Mouse (Mus musculus): ENCODE results near the gene Gm11077. TPM values are rescaled to one million over a fixed set of nuclear protein-coding genes. Genes with fewer than 3 reads are reported as not detected.

Gm11077 gene
- not detected in 2 replicates for polyA plus RNA-seq (2014; fragmentation: Nextera tagmentation; extraction: Ambion mirVana)

DNA sequence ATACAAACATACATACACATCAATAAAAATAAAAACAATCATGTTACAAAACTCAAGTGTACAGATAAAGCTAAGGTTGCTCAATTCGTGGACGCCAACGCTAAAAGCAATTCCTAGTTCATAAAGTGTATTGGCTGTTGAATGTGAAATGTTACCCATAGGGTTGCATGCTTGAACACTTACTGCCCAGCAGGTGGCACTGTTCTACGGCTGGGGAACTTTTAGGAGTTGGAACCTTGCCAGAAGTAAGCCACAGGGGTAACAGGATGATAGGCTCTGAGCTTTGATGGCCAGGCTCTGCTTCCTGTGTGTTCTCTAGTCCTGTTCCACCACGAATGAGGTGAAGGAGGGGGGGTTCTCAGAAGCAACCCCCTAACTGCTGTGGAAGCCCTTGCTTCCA is at the start of gene Gm11077:
Gene Gm11077 (plus strand): TSS at position 13 of the 400 bp plus-strand sequence.
- Histone ChIP-seq H3K27ac (ENCODE audit: low read depth, low read length) (no peak within 1 kb of the TSS), H3K9ac (ENCODE audit: low read depth, low read length) (no peak within 1 kb of the TSS), H3K4me3 (ENCODE audit: low read depth, low read length) (no peak within 1 kb of the TSS), H3K27me3 (ENCODE audit: control insufficient read depth, insufficient read depth, low read length) (no peaks in the 10 kb centered on the region), H3K36me3 (ENCODE audit: control insufficient read depth, insufficient read depth, low read length) (no peaks in the 10 kb centered on the region), H3K4me2 (no peak within 1 kb of the TSS), H3K9me3 (replicated peaks; ENCODE audit: control insufficient read depth, low read length) (peaks cover 5% of the 10 kb centered on the region; the same call in 1 of the 2 replicates), H3K4me1 (ENCODE audit: control insufficient read depth, insufficient read depth, low read length) (no peaks in the 10 kb centered on the region)
- 87% methylated on average over 5 of the region's 5 CpGs for WGBS (ENCODE audit: insufficient replicate concordance)
- ATAC-seq (replicated peaks; ENCODE audit: insufficient number of reproducible peaks, low FRiP score, low TSS enrichment): no peak

DNA sequence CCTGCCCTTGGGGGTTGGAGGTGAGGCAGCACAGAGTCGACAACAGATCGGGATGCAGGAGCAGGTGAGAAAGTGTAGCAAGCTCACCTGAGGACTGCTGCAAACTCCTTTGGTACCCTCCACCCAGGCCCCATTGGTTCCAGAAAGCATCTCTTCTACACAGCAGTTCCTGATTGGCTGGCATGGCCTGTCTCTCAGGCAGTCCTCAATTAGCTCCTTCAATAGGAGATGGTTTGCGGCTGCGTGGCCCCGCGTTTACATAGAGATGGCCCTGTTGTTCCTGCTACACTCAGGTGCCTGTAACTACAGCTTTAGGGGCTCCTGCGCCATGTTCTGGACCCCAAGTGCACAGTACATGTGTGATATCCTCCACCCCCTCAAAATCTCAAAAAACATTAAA is 48.4 kb upstream of the Gm11077 start:
- no peak overlapping the region for H3K9ac ChIP-seq (ENCODE audit: low read depth, low read length)
- H3K27me3 ChIP-seq (ENCODE audit: control insufficient read depth, insufficient read depth, low read length): no peaks in the 10 kb centered on the region
- H3K9me3 ChIP-seq (replicated peaks; ENCODE audit: control insufficient read depth, low read length): no peaks in the 10 kb centered on the region
- no peak overlapping the region for H3K27ac ChIP-seq (ENCODE audit: low read depth, low read length)
- peaks cover 22% of the 10 kb centered on the region; the same call in 1 of the 2 replicates for H3K4me1 ChIP-seq (ENCODE audit: control insufficient read depth, insufficient read depth, low read length)
- H3K4me3 ChIP-seq (ENCODE audit: low read depth, low read length): no peak overlapping the region
- 58% methylated on average over 7 of the region's 7 CpGs for WGBS (ENCODE audit: insufficient replicate concordance)
- no peak for ATAC-seq (replicated peaks; ENCODE audit: insufficient number of reproducible peaks, low FRiP score, low TSS enrichment)
- H3K36me3 ChIP-seq (ENCODE audit: control insufficient read depth, insufficient read depth, low read length): no peaks in the 10 kb centered on the region
- no peak overlapping the region for H3K4me2 ChIP-seq

DNA sequence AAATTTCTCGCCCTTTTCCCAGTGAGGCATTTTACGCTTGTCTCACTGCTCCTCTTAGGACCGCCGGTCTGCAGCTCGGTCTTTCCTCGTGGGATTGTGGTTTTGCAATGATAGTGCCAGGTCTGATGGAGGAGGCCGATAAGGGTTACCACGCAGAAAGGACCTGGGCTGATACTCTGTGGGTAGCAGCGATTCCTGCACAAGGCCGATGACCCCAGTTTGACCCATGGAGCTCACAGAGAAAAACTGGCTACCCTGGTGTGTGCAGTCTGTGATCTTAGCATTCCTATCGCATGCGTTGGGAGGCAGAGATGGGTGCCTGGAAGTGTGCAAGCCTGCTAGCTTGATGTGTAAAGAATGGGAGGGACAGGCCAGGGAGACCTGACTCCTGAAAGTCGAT is 46.3 kb upstream of the Gm11077 start:
- H3K4me1 ChIP-seq (ENCODE audit: control insufficient read depth, insufficient read depth, low read length): peaks cover 16% of the 10 kb centered on the region; the same call in 1 of the 2 replicates
- H3K4me2 ChIP-seq: no peak overlapping the region
- H3K9ac ChIP-seq (ENCODE audit: low read depth, low read length): no peak overlapping the region
- H3K27me3 ChIP-seq (ENCODE audit: control insufficient read depth, insufficient read depth, low read length): no peaks in the 10 kb centered on the region
- no peak overlapping the region for H3K4me3 ChIP-seq (ENCODE audit: low read depth, low read length)
- 29% methylated on average over 13 of the region's 13 CpGs for WGBS (ENCODE audit: insufficient replicate concordance)
- peak; percentile 36; the same call in 1 of the 2 replicates for ATAC-seq (replicated peaks; ENCODE audit: insufficient number of reproducible peaks, low FRiP score, low TSS enrichment)
- no peaks in the 10 kb centered on the region for H3K9me3 ChIP-seq (replicated peaks; ENCODE audit: control insufficient read depth, low read length)
- H3K27ac ChIP-seq (ENCODE audit: low read depth, low read length): 0 out of 2 replicates have a peak overlapping the region, but pooled peaks have one; percentile 5
- H3K36me3 ChIP-seq (ENCODE audit: control insufficient read depth, insufficient read depth, low read length): no peaks in the 10 kb centered on the region

DNA sequence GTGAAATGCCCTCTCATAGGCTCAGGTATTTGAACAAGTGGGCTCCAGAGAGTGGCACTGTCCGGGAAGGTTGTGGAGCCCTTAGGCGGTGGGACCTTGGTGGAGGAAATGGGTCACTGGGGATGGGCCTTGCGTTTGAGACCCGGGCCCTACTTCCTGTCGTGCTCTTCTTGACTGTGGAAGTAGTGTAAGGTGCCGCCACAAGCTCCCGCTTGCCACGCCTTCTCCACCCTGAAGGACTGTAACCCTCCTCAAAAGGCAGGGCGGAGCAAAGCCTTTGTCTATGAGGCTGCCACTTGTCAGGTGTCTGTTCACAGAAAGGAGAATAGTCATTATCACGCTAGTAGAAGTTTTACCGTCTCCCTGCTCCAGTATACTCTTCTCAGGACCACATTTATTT is 44.7 kb upstream of the Gm11077 start:
- Histone ChIP-seq H3K36me3 (ENCODE audit: control insufficient read depth, insufficient read depth, low read length) (no peaks in the 10 kb centered on the region), H3K27me3 (ENCODE audit: control insufficient read depth, insufficient read depth, low read length) (no peaks in the 10 kb centered on the region), H3K4me1 (ENCODE audit: control insufficient read depth, insufficient read depth, low read length) (peaks cover 8% of the 10 kb centered on the region; the same call in 1 of the 2 replicates), H3K9me3 (replicated peaks; ENCODE audit: control insufficient read depth, low read length) (no peaks in the 10 kb centered on the region), H3K9ac (ENCODE audit: low read depth, low read length) (no peak overlapping the region), H3K27ac (ENCODE audit: low read depth, low read length) (no peak overlapping the region), H3K4me2 (no peak overlapping the region), H3K4me3 (ENCODE audit: low read depth, low read length) (no peak overlapping the region)
- 85% methylated on average over 11 of the region's 11 CpGs for WGBS (ENCODE audit: insufficient replicate concordance)
- no peak for ATAC-seq (replicated peaks; ENCODE audit: insufficient number of reproducible peaks, low FRiP score, low TSS enrichment)

DNA sequence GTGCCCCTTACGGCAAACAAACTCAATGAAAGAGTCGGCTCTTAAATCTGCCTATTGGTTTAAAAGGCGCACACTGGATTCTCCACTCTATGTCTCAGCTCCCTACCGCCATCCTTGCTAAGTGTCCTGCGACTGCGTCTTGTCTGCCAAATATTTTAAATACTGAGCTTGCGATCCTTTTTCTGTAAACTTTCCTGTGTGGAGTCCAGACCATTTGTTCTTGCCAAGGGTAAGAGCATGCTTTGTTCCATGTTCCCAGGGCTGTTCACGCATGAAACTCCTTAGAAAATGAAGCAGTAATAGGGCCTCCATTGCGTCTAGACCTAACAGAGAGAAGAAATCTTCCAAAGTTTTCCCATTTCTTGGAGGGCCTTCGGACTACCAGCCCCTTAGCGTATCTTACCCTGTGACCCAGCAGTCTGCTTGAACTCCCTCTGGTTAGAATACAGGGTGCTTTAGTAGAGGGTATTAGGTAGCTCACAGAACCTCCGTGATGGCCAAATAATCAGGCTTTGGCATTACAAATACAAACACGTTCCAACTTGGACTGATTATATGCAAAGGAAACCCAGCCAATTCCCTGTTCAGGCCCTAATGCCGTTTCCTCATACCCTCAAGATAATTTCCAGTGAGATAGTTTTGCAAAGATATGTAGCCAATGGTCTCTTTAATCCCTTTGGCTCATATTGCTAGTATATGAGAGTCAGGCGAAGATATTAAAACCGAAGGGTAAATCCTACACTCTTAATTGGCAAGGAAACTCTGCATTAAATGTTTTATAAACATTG is 39.3 kb upstream of the Gm11077 start:
- Histone ChIP-seq H3K27me3 (ENCODE audit: control insufficient read depth, insufficient read depth, low read length) (no peaks in the 10 kb centered on the region), H3K27ac (ENCODE audit: low read depth, low read length) (no peak overlapping the region), H3K4me1 (ENCODE audit: control insufficient read depth, insufficient read depth, low read length) (no peaks in the 10 kb centered on the region), H3K9ac (ENCODE audit: low read depth, low read length) (no peak overlapping the region), H3K4me3 (ENCODE audit: low read depth, low read length) (no peak overlapping the region), H3K9me3 (replicated peaks; ENCODE audit: control insufficient read depth, low read length) (no peaks in the 10 kb centered on the region), H3K4me2 (no peak overlapping the region), H3K36me3 (ENCODE audit: control insufficient read depth, insufficient read depth, low read length) (no peaks in the 10 kb centered on the region)
- 82% methylated on average over 16 of the region's 16 CpGs for whole genome bisulfite sequencing (ENCODE audit: insufficient replicate concordance)
- ATAC-seq (replicated peaks; ENCODE audit: insufficient number of reproducible peaks, low FRiP score, low TSS enrichment): no peak

DNA sequence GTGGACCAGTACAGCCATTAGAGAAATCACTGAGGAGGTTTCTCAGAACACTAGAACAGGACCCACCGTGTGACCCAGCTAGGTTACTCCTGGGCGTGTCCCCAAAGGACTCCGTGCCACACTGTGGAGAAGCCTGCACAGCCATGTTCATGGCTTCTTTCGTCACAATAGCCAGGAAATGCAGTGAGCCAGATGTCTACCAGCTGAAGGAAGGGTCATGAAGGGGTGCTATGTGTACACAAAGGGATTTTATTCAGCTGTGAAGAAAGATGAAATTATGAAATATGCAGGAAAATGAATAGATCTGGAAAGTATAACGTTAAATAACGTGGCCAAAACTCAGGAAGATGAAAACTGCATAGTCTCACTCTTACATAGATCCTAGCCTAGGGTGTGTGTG is 36.9 kb upstream of the Gm11077 start:
- no peaks in the 10 kb centered on the region for H3K9me3 ChIP-seq (replicated peaks; ENCODE audit: control insufficient read depth, low read length)
- no peak overlapping the region for H3K27ac ChIP-seq (ENCODE audit: low read depth, low read length)
- no peak overlapping the region for H3K4me2 ChIP-seq
- no peaks in the 10 kb centered on the region for H3K4me1 ChIP-seq (ENCODE audit: control insufficient read depth, insufficient read depth, low read length)
- H3K36me3 ChIP-seq (ENCODE audit: control insufficient read depth, insufficient read depth, low read length): no peaks in the 10 kb centered on the region
- H3K4me3 ChIP-seq (ENCODE audit: low read depth, low read length): no peak overlapping the region
- 90% methylated on average over 6 of the region's 6 CpGs for WGBS (ENCODE audit: insufficient replicate concordance)
- H3K9ac ChIP-seq (ENCODE audit: low read depth, low read length): no peak overlapping the region
- H3K27me3 ChIP-seq (ENCODE audit: control insufficient read depth, insufficient read depth, low read length): no peaks in the 10 kb centered on the region
- ATAC-seq (replicated peaks; ENCODE audit: insufficient number of reproducible peaks, low FRiP score, low TSS enrichment): no peak

DNA sequence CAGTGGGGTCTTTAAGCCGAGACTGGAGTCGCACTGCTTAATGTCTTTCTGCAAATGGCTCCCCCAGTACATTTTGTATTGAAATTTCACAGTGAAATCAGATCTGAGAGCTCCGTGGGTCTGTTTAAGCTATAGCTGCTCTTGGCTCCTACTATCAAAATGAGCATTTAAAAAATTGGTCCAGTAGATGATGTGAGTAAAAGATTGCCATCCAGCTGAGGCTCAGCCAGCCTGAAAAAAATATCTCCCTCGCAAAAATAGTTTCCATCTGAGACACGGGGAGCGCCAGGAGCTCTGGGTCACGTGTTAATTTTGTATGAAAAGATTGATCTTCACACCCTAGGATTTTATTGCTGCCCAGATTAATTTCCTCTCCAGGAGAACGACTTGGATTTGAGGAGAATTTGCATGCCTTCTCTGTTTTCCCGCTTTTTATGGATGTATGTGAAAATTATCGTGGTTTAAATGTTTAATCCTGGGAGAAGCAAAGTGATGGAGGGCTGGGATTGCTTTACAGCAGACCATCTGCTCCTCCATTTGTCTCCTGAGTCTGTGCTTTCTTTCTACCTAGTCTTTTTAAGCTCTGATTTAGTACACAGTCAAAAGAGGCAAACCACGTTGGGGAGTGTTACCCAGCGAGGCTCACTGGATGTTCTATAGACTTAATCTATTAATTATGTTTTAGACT is 32.7 kb upstream of the Gm11077 start:
- Histone ChIP-seq H3K4me3 (ENCODE audit: low read depth, low read length) (no peak overlapping the region), H3K9me3 (replicated peaks; ENCODE audit: control insufficient read depth, low read length) (no peaks in the 10 kb centered on the region), H3K4me2 (no peak overlapping the region), H3K36me3 (ENCODE audit: control insufficient read depth, insufficient read depth, low read length) (no peaks in the 10 kb centered on the region), H3K27ac (ENCODE audit: low read depth, low read length) (no peak overlapping the region), H3K9ac (ENCODE audit: low read depth, low read length) (no peak overlapping the region), H3K4me1 (ENCODE audit: control insufficient read depth, insufficient read depth, low read length) (no peaks in the 10 kb centered on the region), H3K27me3 (ENCODE audit: control insufficient read depth, insufficient read depth, low read length) (no peaks in the 10 kb centered on the region)
- no peak for ATAC-seq (replicated peaks; ENCODE audit: insufficient number of reproducible peaks, low FRiP score, low TSS enrichment)
- 73% methylated on average over 12 of the region's 12 CpGs for WGBS (ENCODE audit: insufficient replicate concordance)

DNA sequence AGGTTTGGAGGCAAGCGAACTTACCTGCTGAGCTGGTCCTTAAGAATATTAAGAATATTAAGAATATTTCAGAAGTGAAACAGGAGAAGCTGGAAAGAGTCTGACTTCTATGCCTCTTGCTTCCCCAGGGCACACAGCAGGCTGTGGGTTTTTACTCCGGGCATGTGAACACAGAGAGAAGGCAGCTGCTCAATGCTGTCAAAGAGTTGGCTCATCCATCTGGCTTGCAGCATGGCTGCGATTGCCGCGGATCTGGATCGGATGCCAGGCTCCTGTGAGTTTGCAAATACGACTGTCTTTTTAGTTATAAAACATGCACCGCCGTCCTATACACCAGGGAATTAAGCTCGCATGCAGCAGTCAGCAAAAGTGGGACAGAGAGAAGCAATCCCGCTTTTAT is 31.1 kb upstream of the Gm11077 start:
- Histone ChIP-seq H3K4me3 (ENCODE audit: low read depth, low read length) (no peak overlapping the region), H3K27me3 (ENCODE audit: control insufficient read depth, insufficient read depth, low read length) (no peaks in the 10 kb centered on the region), H3K9me3 (replicated peaks; ENCODE audit: control insufficient read depth, low read length) (no peaks in the 10 kb centered on the region), H3K9ac (ENCODE audit: low read depth, low read length) (no peak overlapping the region), H3K4me1 (ENCODE audit: control insufficient read depth, insufficient read depth, low read length) (no peaks in the 10 kb centered on the region), H3K36me3 (ENCODE audit: control insufficient read depth, insufficient read depth, low read length) (no peaks in the 10 kb centered on the region), H3K4me2 (no peak overlapping the region), H3K27ac (ENCODE audit: low read depth, low read length) (no peak overlapping the region)
- 84% methylated on average over 11 of the region's 11 CpGs for WGBS (ENCODE audit: insufficient replicate concordance)
- ATAC-seq (replicated peaks; ENCODE audit: insufficient number of reproducible peaks, low FRiP score, low TSS enrichment): no peak

Data from heart, embryonic 11.5 days (tissue).